Mouse (Mus musculus) testis, adult 2 months (tissue): ENCODE measurements at regions not wholly inside any gene's neighbourhood (a gene's known extent, or its start where the extent isn't known, plus 50 kb on each side); places are given as distances from the start of the nearest gene placed in this dataset.

Experiments used
- CTCF ChIP-seq: fragments of 200-500 bp; IDR thresholded peaks from 2 replicates; pipeline ENCODE4 v1.5.1; 2012; ENCODE audit warnings: low read depth, mild to moderate bottlenecking, inconsistent platforms, low read length, moderate library complexity; ENCODE audit not compliant: control insufficient read depth, insufficient read depth, insufficient replicate concordance
- POLR2A ChIP-seq: fragments of 200-500 bp; IDR thresholded peaks from 2 replicates; pipeline ENCODE4 v1.6.1; 2012; ENCODE audit warnings: low read depth, mild to moderate bottlenecking, inconsistent platforms, low read length, moderate library complexity; ENCODE audit not compliant: control insufficient read depth

DNA sequence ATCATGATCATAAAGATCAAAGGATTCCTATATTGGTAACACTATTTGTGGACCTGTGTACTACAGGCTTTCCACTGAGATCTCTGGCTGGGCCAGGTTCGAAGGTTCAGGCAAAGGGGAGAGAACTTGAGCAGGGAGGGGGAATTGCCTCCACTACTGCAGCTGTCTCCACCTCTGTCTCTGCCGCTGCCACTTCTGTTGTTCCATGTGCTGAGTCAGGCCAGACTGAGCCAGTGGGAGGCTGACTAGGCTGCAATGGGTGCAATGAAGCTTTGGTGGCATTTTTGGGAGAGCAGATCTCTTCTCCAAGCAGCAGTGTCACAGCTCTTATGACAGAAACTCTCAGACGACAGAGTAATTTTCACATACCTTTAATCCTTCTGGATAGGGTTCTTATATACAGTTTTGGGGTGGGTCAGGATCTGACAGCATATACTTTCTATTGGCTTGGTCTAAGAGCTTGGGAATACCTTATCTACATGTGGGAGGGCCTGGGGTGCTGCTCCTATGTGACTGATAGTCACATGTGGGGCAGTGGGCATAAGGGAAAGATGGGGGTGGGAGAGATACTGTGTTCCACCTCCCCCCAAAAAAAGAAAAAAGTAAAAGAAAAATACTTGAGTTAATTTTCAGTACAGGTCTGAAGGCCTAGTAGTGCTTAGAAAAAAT is 281.5 kb upstream of the Xrcc4 start:
- no peak for TF ChIP-seq CTCF
- no peak for TF ChIP-seq POLR2A
